Mouse (Mus musculus) midbrain, embryonic 12.5 days (tissue): Measurements from ENCODE around the gene Lpcat1. TPM values are rescaled to one million over a fixed set of nuclear protein-coding genes. Genes with fewer than 3 reads are reported as not detected.

ENCODE experiments used
- ATAC-seq: fragments of 200-750 bp; cut with Nextera tagmentation; 2 replicates; pipeline ENCODE4 v1.8.0; 2017; ENCODE audit warnings: low read depth, moderate TSS enrichment, moderate library complexity; ENCODE audit not compliant: low FRiP score
- H3K27ac ChIP-seq: fragments of 300-500 bp; sonication (generic); replicated peaks from 2 replicates; pipeline ENCODE4 v1.5.1; 2016; ENCODE audit warnings: mild to moderate bottlenecking
- H3K27me3 ChIP-seq: fragments of 300-500 bp; sonication (generic); 2 replicates; pipeline ENCODE4 v1.6.1; 2016; ENCODE audit warnings: mild to moderate bottlenecking
- H3K36me3 ChIP-seq: fragments of 300-500 bp; sonication (generic); 2 replicates; pipeline ENCODE4 v1.6.1; 2016
- H3K4me1 ChIP-seq: fragments of 300-500 bp; sonication (generic); 2 replicates; pipeline ENCODE4 v1.6.1; 2016
- H3K4me2 ChIP-seq: fragments of 300-500 bp; sonication (generic); replicated peaks from 2 replicates; pipeline ENCODE4 v1.6.1; 2016; ENCODE audit warnings: mild to moderate bottlenecking, moderate library complexity
- H3K4me3 ChIP-seq: fragments of 300-500 bp; sonication (generic); 2 replicates; pipeline ENCODE4 v1.5.1; 2016; ENCODE audit warnings: mild to moderate bottlenecking
- H3K9ac ChIP-seq: fragments of 300-500 bp; sonication (generic); replicated peaks from 2 replicates; pipeline ENCODE4 v1.6.1; 2016; ENCODE audit warnings: mild to moderate bottlenecking, moderate library complexity
- H3K9me3 ChIP-seq: fragments of 300-500 bp; sonication (generic); 2 replicates; pipeline ENCODE4 v1.6.1; 2016; ENCODE audit warnings: mild to moderate bottlenecking
- WGBS: fragments of 180-500 bp; shearing (Covaris S2); methylation state at CpG from one replicate; pipeline ENCODE4 v1.1.7; 2016; 5-methylcytosine and 5-hydroxymethylcytosine counted together
- polyA plus RNA-seq: library from polyadenylated mRNA; unstranded; fragments of >200 nt; fragmentation: Nextera tagmentation; extraction: Ambion mirVana; gene quantifications from 2 replicates; pipeline ENCODE4 v1.2.1, GENCODE M21; 2016

The Lpcat1 gene
- polyA plus RNA-seq, 1 experiment from 2014 or later: 67.6 TPM

GRCm38 (mm10) chr13:73468834-73469233 lies 1.8 kb downstream of the Lpcat1 start:
- no peaks in the 10 kb centered on the region for H3K27me3 ChIP-seq
- WGBS: 60% methylated on average over 3 of the region's 3 CpGs
- no peaks in the 10 kb centered on the region for H3K9me3 ChIP-seq
- H3K4me2 ChIP-seq: peak overlapping the region; percentile 92
- ATAC-seq: no peak
- peak overlapping the region; percentile 72; the same call in 1 of the 2 replicates for H3K4me3 ChIP-seq
- 0 out of 2 replicates have a peak, but pooled peaks cover 6% of the 10 kb centered on the region for H3K36me3 ChIP-seq
- H3K9ac ChIP-seq: peak overlapping the region; percentile 32
- no peak overlapping the region for H3K27ac ChIP-seq
- peaks cover 26% of the 10 kb centered on the region for H3K4me1 ChIP-seq

GRCm38 (mm10) chr13:73469257-73469967 lies 2.4 kb downstream of the Lpcat1 start:
- Histone ChIP-seq H3K9me3 (no peaks in the 10 kb centered on the region), H3K4me3 (peak overlapping the region; percentile 12; the same call in 1 of the 2 replicates), H3K4me1 (peaks cover 26% of the 10 kb centered on the region), H3K36me3 (0 out of 2 replicates have a peak, but pooled peaks cover 10% of the 10 kb centered on the region), H3K4me2 (peak overlapping the region; percentile 92), H3K27me3 (no peaks in the 10 kb centered on the region), H3K9ac (peak overlapping the region; percentile 32; the same call in 1 of the 2 replicates), H3K27ac (no peak overlapping the region)
- no peak for ATAC-seq
- WGBS: 67% methylated on average over 9 of the region's 9 CpGs

GRCm38 (mm10) chr13:73472481-73472880 lies 5.5 kb downstream of the Lpcat1 start:
- no peaks in the 10 kb centered on the region for H3K27me3 ChIP-seq
- peaks cover 32% of the 10 kb centered on the region for H3K4me1 ChIP-seq
- no peak overlapping the region for H3K9ac ChIP-seq
- WGBS: 87% methylated on average over 3 of the region's 3 CpGs
- no peak for ATAC-seq
- no peak overlapping the region for H3K4me2 ChIP-seq
- 0 out of 2 replicates have a peak, but pooled peaks cover 12% of the 10 kb centered on the region for H3K36me3 ChIP-seq
- H3K4me3 ChIP-seq: no peak overlapping the region
- H3K9me3 ChIP-seq: no peaks in the 10 kb centered on the region
- no peak overlapping the region for H3K27ac ChIP-seq

DNA sequence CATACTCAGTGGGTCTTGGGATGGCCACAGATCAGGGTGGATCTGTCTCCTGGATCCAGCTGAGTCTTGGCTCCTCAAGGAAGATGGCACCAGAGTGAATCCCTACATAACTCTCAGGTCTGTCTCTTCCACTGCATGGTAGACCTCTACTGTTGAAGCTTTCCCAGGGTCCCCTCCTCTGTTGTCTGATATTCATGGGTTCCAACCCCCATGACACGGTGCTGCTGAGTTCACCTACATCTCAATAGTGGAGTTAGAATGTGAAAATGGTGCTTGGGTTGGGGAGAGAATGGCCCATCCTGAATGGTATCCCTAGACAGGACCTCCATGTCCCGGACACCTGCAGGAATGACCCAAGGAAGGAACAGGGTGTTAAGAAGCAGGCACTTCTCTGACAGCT lies 6.7 kb downstream of the Lpcat1 start:
- Histone ChIP-seq H3K9ac (no peak overlapping the region), H3K4me1 (peaks cover 23% of the 10 kb centered on the region), H3K4me2 (no peak overlapping the region), H3K27me3 (no peaks in the 10 kb centered on the region), H3K36me3 (0 out of 2 replicates have a peak, but pooled peaks cover 12% of the 10 kb centered on the region), H3K9me3 (no peaks in the 10 kb centered on the region), H3K4me3 (no peak overlapping the region), H3K27ac (no peak overlapping the region)
- no peak for ATAC-seq
- 98% methylated on average over 2 of the region's 2 CpGs for WGBS

DNA sequence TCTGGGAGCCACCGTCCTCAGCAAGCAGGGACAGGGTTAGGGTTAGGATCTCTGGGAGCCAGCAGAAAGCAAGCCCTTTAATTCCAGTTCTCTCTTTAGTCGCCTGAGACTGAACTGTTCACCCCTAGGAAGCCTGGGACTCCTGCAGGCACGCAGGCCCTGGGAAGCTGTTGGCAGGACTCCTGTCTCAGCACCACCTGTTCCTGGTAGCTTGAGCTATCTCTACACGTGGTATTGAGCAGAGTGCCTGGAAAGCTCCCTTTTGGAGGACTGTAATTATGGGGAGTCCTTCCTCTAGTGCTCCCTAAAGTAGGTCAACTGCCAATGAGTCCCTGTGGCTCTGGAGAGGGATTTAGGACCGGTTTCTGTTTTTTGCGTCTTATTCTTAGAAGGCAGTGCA lies 7.2 kb downstream of the Lpcat1 start:
- Histone ChIP-seq H3K9me3 (no peaks in the 10 kb centered on the region), H3K36me3 (0 out of 2 replicates have a peak, but pooled peaks cover 12% of the 10 kb centered on the region), H3K9ac (no peak overlapping the region), H3K27me3 (no peaks in the 10 kb centered on the region), H3K4me3 (no peak overlapping the region), H3K4me2 (no peak overlapping the region), H3K27ac (no peak overlapping the region), H3K4me1 (peaks cover 18% of the 10 kb centered on the region)
- WGBS: 90% methylated on average over 6 of the region's 6 CpGs
- no peak for ATAC-seq

GRCm38 (mm10) chr13:73475058-73475980 lies 8.3 kb downstream of the Lpcat1 start:
- H3K27ac ChIP-seq: no peak overlapping the region
- ATAC-seq: no peak
- 0 out of 2 replicates have a peak, but pooled peaks cover 12% of the 10 kb centered on the region for H3K36me3 ChIP-seq
- 95% methylated on average over 12 of the region's 12 CpGs for WGBS
- H3K4me3 ChIP-seq: no peak overlapping the region
- no peak overlapping the region for H3K4me2 ChIP-seq
- H3K4me1 ChIP-seq: peaks cover 8% of the 10 kb centered on the region
- H3K27me3 ChIP-seq: no peaks in the 10 kb centered on the region
- no peaks in the 10 kb centered on the region for H3K9me3 ChIP-seq
- H3K9ac ChIP-seq: no peak overlapping the region

GRCm38 (mm10) chr13:73476259-73476658 lies 9.3 kb downstream of the Lpcat1 start:
- no peak for ATAC-seq
- H3K9me3 ChIP-seq: no peaks in the 10 kb centered on the region
- 0 out of 2 replicates have a peak, but pooled peaks cover 12% of the 10 kb centered on the region for H3K36me3 ChIP-seq
- H3K4me3 ChIP-seq: no peak overlapping the region
- H3K27me3 ChIP-seq: no peaks in the 10 kb centered on the region
- no peak overlapping the region for H3K4me2 ChIP-seq
- 92% methylated on average over 5 of the region's 5 CpGs for WGBS
- no peak overlapping the region for H3K27ac ChIP-seq
- 0 out of 2 replicates have a peak, but pooled peaks cover 6% of the 10 kb centered on the region for H3K4me1 ChIP-seq
- H3K9ac ChIP-seq: no peak overlapping the region

- 0 out of 2 replicates have a peak, but pooled peaks cover 6% of the 10 kb centered on the region for H3K4me1 ChIP-seq
- H3K36me3 ChIP-seq: 0 out of 2 replicates have a peak, but pooled peaks cover 9% of the 10 kb centered on the region
- 88% methylated on average over 8 of the region's 8 CpGs for WGBS
- no peak overlapping the region for H3K4me2 ChIP-seq
- ATAC-seq: no peak
- H3K27ac ChIP-seq: no peak overlapping the region
- no peaks in the 10 kb centered on the region for H3K9me3 ChIP-seq
- no peak overlapping the region for H3K9ac ChIP-seq
- no peak overlapping the region for H3K4me3 ChIP-seq
- H3K27me3 ChIP-seq: no peaks in the 10 kb centered on the region
These were observed 9.8 kb downstream of the Lpcat1 start for GRCm38 (mm10) chr13:73476796-73477195.

- 0 out of 2 replicates have a peak, but pooled peaks cover 9% of the 10 kb centered on the region for H3K36me3 ChIP-seq
- no peak overlapping the region for H3K9ac ChIP-seq
- no peak overlapping the region for H3K27ac ChIP-seq
- WGBS: 89% methylated on average over 2 of the region's 2 CpGs
- H3K4me3 ChIP-seq: no peak overlapping the region
- H3K4me2 ChIP-seq: no peak overlapping the region
- H3K27me3 ChIP-seq: no peaks in the 10 kb centered on the region
- H3K9me3 ChIP-seq: no peaks in the 10 kb centered on the region
- H3K4me1 ChIP-seq: 0 out of 2 replicates have a peak, but pooled peaks cover 6% of the 10 kb centered on the region
- no peak for ATAC-seq
These were observed 10.8 kb downstream of the Lpcat1 start for GRCm38 (mm10) chr13:73477841-73478240.

DNA sequence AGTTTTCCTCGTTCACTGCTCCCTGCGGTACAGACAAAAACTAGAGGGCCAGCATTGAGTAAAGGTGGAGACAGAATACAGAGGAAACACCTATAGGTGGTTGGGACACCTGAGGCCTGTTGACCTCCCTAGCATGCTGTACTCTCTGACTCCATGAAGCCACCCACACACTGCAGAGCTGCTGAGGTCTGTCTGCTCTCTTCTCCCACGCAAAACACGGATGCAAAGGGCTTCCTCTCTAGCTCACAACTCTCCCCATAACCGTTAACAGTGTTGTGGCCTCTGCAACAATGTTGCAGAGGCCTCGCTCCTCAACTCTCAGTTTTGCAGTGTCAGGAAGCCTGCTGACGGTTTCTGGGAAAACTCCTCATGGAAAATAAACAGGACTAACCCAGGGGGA lies 15.5 kb downstream of the Lpcat1 start:
- no peaks in the 10 kb centered on the region for H3K9me3 ChIP-seq
- H3K4me1 ChIP-seq: no peaks in the 10 kb centered on the region
- peaks cover 28% of the 10 kb centered on the region for H3K36me3 ChIP-seq
- H3K27me3 ChIP-seq: no peaks in the 10 kb centered on the region
- WGBS: 87% methylated on average over 7 of the region's 7 CpGs
- no peak for ATAC-seq
- no peak overlapping the region for H3K9ac ChIP-seq
- H3K4me3 ChIP-seq: no peak overlapping the region
- no peak overlapping the region for H3K4me2 ChIP-seq
- no peak overlapping the region for H3K27ac ChIP-seq

DNA sequence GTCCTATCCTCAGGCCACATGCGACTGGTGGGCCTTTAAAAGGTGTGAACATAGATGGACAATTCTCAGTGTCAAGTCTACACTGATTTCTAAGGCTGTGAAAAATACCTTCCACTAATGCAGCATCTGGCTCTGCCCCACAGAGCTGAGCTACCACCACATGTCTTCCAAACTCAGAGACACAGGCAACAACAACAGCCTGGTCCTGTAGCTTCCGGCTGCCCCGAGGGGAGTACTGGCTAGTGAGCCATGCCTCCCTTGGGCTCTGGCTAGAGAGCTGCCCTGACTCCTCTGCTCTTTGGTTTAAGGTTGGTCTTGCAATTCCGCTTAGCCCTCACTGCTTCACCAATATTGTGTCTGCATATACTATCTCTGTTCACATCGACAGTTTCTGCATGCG lies 16.3 kb downstream of the Lpcat1 start:
- no peak for ATAC-seq
- no peaks in the 10 kb centered on the region for H3K4me1 ChIP-seq
- WGBS: 90% methylated on average over 6 of the region's 6 CpGs
- no peaks in the 10 kb centered on the region for H3K9me3 ChIP-seq
- H3K4me2 ChIP-seq: no peak overlapping the region
- no peak overlapping the region for H3K4me3 ChIP-seq
- no peak overlapping the region for H3K27ac ChIP-seq
- H3K36me3 ChIP-seq: peaks cover 28% of the 10 kb centered on the region
- no peaks in the 10 kb centered on the region for H3K27me3 ChIP-seq
- H3K9ac ChIP-seq: no peak overlapping the region

DNA sequence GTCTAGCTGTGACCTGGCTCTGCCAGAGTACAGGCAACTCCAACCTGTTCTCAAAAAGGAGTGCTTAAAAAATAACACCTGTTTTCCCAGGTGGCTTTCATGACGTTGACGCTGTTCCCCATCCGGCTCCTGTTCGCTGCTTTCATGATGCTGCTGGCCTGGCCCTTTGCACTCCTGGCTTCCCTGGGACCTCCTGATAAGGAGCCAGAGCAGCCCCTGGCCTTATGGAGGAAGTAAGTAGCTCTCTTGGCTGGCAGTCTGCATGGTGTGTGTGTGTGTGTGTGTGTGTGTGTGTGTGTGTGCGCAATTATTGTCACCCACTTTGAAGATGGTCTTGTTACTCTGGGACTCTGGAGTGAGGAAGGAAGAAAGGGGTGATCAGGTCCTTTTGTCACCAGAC lies 17.2 kb downstream of the Lpcat1 start:
- Histone ChIP-seq H3K4me3 (no peak overlapping the region), H3K9me3 (no peaks in the 10 kb centered on the region), H3K27me3 (no peaks in the 10 kb centered on the region), H3K27ac (no peak overlapping the region), H3K36me3 (peaks cover 35% of the 10 kb centered on the region), H3K4me2 (no peak overlapping the region), H3K4me1 (no peaks in the 10 kb centered on the region), H3K9ac (no peak overlapping the region)
- no peak for ATAC-seq
- WGBS: 87% methylated on average over 5 of the region's 5 CpGs
